Mouse (Mus musculus): ENCODE measurements around the gene Gm20388. TPM values are rescaled to one million over a fixed set of nuclear protein-coding genes. Genes with fewer than 3 reads are reported as not detected.
"Not testable (repeated sequence)": the region's sequence is repeated elsewhere in the genome, so short reads cannot be mapped to it uniquely, and the experiment has no call there.

The Gm20388 gene
- polyA plus RNA-seq, 1 experiment from 2014 or later, result 5.5 TPM

DNA sequence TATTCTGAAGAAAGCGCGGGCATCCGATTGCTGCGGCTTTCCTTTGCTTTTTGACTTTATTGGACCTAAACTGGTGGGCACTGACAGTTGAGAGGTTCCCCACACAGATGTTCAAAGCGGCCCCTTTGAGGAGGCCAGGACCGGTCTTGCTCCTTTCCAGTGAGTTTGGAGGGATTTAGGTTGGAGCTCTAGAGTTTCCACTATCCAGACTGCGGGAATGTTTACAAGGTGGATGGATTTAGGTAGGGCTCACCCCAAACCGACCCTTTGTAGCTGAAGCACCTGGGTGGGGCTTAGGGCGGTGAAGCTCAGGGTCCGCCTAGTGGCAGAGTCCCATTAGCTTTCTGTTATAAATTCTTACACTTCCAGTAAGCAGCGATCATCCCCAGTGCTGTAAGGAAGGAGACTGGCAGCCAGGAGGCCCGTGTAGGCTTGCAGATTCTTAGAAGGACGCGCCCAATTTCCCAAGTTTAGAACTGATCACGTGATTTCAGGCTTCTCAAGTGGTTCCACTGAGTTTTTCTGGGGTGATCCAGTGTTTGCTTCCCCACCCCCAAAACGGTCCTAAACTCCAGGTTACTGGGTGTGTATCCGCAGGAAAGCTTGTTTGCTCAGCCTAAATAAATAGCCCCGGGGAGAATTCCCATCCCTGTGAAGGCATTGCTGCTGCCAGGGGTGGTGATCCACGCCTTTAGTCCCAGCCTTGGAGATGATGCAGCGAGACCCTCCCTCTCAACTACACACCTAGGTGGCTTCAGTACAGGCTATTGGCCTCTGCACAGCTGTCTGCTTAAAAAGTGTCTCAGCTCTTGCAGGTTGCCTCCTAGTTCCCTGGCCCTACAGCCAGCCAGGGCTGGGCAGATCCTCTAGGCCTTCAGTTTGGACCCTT is 1680.8 kb downstream of the Gm20388 start:
- H3K4me1 ChIP-seq, result peaks cover 28% of the 10 kb centered on the region
- H3K9ac ChIP-seq, result peak overlapping the region; percentile 90
- peak; percentile 12; the same call in 1 of the 2 replicates for ATAC-seq (ENCODE audit: borderline replicate concordance, extremely low read depth, low FRiP score, low TSS enrichment)
- H3K4me2 ChIP-seq, result peak overlapping the region; percentile 84
- H3K27me3 ChIP-seq, result no peaks in the 10 kb centered on the region
- no peaks in the 10 kb centered on the region for H3K9me3 ChIP-seq
- H3K4me3 ChIP-seq, result peak overlapping the region; percentile 97
- 8% methylated on average over 20 of the region's 20 CpGs for WGBS
- peaks cover 17% of the 10 kb centered on the region for H3K36me3 ChIP-seq
- H3K27ac ChIP-seq, result 0 out of 2 replicates have a peak overlapping the region, but pooled peaks have one; percentile 61

DNA sequence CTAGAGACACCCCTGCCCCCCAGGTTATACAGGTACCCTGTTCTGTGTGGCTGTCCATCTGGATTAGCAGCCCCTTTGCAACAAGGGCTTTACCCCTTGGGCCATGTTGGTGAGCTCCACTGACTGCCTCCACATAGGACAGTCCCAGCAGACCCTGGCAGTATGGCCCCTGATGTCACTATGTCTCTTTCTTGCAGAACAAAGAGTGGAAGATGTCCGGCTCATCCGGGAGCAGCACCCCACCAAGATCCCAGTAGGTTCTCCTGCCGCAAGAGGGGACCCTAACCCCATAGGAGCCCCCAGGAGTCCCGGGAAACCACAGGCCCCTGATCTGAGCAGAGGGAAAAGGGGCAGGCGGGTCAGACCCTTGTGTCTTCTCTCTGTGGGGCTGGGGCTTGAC is 1682.7 kb downstream of the Gm20388 start:
- Histone ChIP-seq H3K9me3 (no peaks in the 10 kb centered on the region), H3K9ac (no peak overlapping the region), H3K27ac (no peak overlapping the region), H3K4me1 (peaks cover 28% of the 10 kb centered on the region), H3K4me2 (no peak overlapping the region), H3K27me3 (no peaks in the 10 kb centered on the region), H3K36me3 (peaks cover 30% of the 10 kb centered on the region), H3K4me3 (no peak overlapping the region)
- no peak for ATAC-seq (ENCODE audit: borderline replicate concordance, extremely low read depth, low FRiP score, low TSS enrichment)
- 86% methylated on average over 5 of the region's 5 CpGs for WGBS

DNA sequence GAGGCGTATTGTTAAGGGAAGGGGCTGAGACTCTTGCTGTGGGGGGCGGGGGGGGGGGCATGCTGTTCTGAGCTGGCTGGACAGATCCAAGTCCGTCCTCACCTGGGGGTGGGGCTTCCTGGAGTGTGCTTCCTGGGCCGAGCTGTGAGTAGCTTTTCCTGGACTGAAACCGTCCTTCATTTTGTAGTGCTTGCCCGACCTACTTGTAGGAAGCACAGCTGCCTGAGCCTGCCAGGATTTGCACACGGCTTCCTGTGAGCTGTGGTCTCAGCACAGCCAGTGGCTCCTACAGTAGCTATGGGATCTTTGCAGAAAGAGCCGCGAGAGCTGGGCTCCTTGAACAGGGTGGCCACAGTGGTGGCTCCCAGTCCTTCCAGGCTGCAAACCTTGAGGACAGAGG is 1683.3 kb downstream of the Gm20388 start:
- Histone ChIP-seq H3K4me3 (no peak overlapping the region), H3K9me3 (no peaks in the 10 kb centered on the region), H3K4me1 (peaks cover 28% of the 10 kb centered on the region), H3K27ac (no peak overlapping the region), H3K27me3 (no peaks in the 10 kb centered on the region), H3K9ac (no peak overlapping the region), H3K4me2 (no peak overlapping the region), H3K36me3 (peaks cover 31% of the 10 kb centered on the region)
- no peak for ATAC-seq (ENCODE audit: borderline replicate concordance, extremely low read depth, low FRiP score, low TSS enrichment)
- 57% methylated on average over 9 of the region's 9 CpGs for WGBS

DNA sequence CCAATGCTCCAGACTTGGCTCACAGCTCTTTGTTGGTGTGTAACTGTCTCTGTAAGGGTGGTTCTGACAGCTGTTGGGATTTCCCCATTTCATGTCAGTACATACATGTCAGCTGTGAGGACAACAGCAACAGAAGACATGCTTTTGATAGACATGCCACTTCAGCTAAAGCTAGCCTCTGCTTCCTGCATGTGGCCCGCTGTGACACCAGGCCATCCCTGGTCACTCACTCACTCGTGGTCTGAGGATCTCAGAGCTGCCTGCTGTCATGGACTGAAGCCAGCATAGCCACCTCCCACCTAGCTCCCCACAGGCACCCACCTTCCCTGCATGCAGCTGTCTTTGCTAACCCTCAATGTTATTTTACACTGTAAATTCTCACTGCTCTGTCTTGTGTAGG is 1686.9 kb downstream of the Gm20388 start:
- peaks cover 63% of the 10 kb centered on the region for H3K36me3 ChIP-seq
- not testable (repeated sequence) for H3K4me2 ChIP-seq; ATAC-seq (ENCODE audit: borderline replicate concordance, extremely low read depth, low FRiP score, low TSS enrichment); H3K4me1 ChIP-seq; H3K27me3 ChIP-seq; H3K9me3 ChIP-seq; H3K27ac ChIP-seq; H3K9ac ChIP-seq; H3K4me3 ChIP-seq
- 61% methylated on average over 2 of the region's 2 CpGs for WGBS

DNA sequence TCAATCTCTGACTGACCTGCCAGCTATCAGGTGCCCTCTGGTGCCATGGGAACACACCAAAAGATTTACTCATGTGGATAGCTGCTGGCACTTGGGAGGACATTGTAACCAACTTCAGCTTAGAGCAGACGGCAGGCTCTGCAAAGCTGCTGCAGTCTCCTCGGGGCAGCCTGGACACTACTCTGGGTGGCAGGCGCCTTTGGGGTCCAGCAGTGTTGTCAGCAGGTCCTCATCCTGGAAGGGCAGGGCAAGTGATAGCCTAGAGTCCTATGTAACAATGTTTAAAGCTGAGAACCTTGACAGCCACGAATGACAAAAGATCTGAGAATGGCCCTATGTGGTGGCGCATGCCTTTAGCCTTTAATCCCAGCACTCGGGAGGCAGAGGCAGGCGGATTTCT is 1687.5 kb downstream of the Gm20388 start:
- 93% methylated on average over 7 of the region's 7 CpGs for WGBS
- H3K4me2 ChIP-seq, result no peak overlapping the region
- H3K27ac ChIP-seq, result no peak overlapping the region
- 0 out of 2 replicates have a peak, but pooled peaks cover 2% of the 10 kb centered on the region for H3K4me1 ChIP-seq
- H3K9ac ChIP-seq, result no peak overlapping the region
- no peak overlapping the region for H3K4me3 ChIP-seq
- H3K36me3 ChIP-seq, result peaks cover 66% of the 10 kb centered on the region
- ATAC-seq (ENCODE audit: borderline replicate concordance, extremely low read depth, low FRiP score, low TSS enrichment), result no peak
- H3K27me3 ChIP-seq, result no peaks in the 10 kb centered on the region
- no peaks in the 10 kb centered on the region for H3K9me3 ChIP-seq

DNA sequence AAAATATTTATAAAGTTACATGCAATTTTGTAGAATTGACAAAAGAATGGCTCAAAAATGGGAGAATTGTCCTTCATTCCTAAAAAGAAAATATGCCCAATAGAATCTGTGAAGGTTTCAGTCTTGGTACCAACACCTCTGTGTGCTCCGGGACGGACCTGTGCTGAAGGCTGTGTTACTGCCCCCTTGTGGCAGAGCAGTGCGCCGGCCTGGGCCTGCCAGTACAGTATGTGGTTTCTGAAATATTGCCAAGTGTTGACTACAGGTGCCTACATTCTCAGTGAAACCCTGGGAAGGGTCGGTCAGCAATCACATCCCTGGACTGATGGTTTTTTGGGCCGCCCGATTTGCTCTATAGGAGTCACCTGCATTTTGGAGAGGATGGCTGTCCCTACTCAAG is 1688.3 kb downstream of the Gm20388 start:
- 28% methylated on average over 7 of the region's 7 CpGs for WGBS
- no peak overlapping the region for H3K4me2 ChIP-seq
- H3K4me1 ChIP-seq, result no peaks in the 10 kb centered on the region
- H3K9me3 ChIP-seq, result no peaks in the 10 kb centered on the region
- no peaks in the 10 kb centered on the region for H3K27me3 ChIP-seq
- H3K36me3 ChIP-seq, result peaks cover 70% of the 10 kb centered on the region
- no peak overlapping the region for H3K4me3 ChIP-seq
- no peak for ATAC-seq (ENCODE audit: borderline replicate concordance, extremely low read depth, low FRiP score, low TSS enrichment)
- H3K9ac ChIP-seq, result no peak overlapping the region
- H3K27ac ChIP-seq, result no peak overlapping the region

DNA sequence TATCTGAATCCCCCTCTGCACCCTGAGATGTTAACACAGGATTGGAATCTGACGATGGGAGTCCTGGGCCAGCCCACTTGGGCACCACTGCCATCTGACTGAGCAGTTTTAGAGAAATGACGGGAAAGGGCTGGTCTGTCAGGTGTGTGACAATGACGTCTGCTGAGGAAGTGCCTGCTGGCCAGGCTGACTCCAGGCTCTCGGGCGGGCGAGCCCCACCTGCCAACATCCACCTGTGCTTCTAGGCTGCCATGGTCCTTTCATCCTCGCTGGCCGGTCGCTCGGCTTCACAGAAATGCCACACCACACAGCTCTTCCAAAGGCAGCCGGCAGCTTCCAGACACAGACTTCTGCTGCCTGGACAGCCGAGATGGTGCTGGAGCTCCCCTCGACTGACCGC is 1689.2 kb downstream of the Gm20388 start:
- no peak overlapping the region for H3K4me3 ChIP-seq
- H3K36me3 ChIP-seq, result peaks cover 71% of the 10 kb centered on the region
- no peak overlapping the region for H3K27ac ChIP-seq
- no peak for ATAC-seq (ENCODE audit: borderline replicate concordance, extremely low read depth, low FRiP score, low TSS enrichment)
- no peak overlapping the region for H3K4me2 ChIP-seq
- no peak overlapping the region for H3K9ac ChIP-seq
- H3K27me3 ChIP-seq, result no peaks in the 10 kb centered on the region
- H3K4me1 ChIP-seq, result no peaks in the 10 kb centered on the region
- whole genome bisulfite sequencing, result 82% methylated on average over 14 of the region's 14 CpGs
- H3K9me3 ChIP-seq, result no peaks in the 10 kb centered on the region

DNA sequence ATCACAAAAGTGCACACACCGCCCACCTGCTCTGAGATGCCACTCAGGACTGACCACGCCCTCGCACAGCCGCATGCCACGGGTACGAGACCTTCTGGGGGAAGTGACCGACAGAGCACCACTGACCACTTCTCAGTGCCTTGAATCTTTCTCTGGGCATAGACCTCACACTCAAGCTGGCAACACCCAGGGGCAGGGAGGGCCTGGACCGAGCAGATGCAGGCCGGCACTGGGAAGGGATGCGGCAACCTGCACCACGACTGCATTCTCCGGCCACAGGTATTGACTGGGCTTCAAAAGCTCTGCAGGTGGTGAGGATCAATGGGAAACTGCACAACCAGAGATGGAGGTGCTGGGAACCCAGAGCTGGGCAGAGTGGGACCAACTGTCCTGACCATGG is 1691.8 kb downstream of the Gm20388 start:
- Histone ChIP-seq H3K27ac (no peak overlapping the region), H3K9me3 (no peaks in the 10 kb centered on the region), H3K9ac (no peak overlapping the region), H3K27me3 (no peaks in the 10 kb centered on the region), H3K4me1 (no peaks in the 10 kb centered on the region), H3K4me3 (no peak overlapping the region), H3K36me3 (peaks cover 78% of the 10 kb centered on the region), H3K4me2 (no peak overlapping the region)
- 94% methylated on average over 12 of the region's 12 CpGs for WGBS
- no peak for ATAC-seq (ENCODE audit: borderline replicate concordance, extremely low read depth, low FRiP score, low TSS enrichment)

DNA sequence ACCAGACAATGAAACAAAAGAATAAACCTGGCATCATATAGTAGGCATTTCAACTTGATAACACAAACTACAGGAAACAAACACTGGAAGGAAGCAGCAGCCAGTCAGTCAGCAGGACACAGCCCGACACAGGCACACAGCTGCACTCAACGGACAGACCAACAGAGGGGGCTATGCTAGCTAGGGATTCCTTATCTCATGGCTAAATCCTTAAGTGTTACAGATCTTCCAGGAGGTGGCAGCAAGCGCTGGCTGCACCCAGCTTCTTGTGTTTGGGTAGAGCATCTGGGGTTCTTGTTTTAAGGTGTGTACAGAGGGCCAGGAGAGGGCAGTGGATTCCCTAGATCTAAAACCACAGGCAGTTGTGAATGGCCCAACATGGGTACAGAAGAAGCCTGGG is 1692.2 kb downstream of the Gm20388 start:
- Histone ChIP-seq H3K36me3 (peaks cover 79% of the 10 kb centered on the region), H3K27ac (no peak overlapping the region), H3K4me1 (no peaks in the 10 kb centered on the region), H3K4me3 (no peak overlapping the region), H3K9ac (no peak overlapping the region), H3K27me3 (no peaks in the 10 kb centered on the region), H3K9me3 (no peaks in the 10 kb centered on the region), H3K4me2 (no peak overlapping the region)
- WGBS, result 20% methylated on average over 3 of the region's 3 CpGs
- no peak for ATAC-seq (ENCODE audit: borderline replicate concordance, extremely low read depth, low FRiP score, low TSS enrichment)

DNA sequence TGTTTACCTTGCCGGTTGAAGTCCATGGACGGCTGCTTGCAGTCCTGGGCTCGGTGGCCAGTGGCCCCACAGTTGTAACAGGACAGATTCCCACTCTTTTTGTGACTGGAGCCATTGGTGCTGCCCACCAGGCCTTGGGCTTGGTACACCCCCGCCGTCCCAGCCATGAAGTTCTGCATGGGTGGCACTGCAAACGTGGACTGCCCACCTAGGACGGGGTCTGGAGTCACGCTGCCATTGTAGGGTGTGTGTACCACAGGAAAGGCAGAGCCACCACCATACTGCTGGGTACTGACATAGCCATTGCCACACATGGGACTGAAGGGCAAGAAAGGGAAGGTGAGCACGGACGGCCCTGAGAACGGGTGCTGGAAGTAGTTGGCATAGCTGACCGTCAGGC is 1693.2 kb downstream of the Gm20388 start:
- Histone ChIP-seq H3K4me1 (no peaks in the 10 kb centered on the region), H3K4me2 (no peak overlapping the region), H3K9me3 (no peaks in the 10 kb centered on the region), H3K9ac (no peak overlapping the region), H3K27me3 (no peaks in the 10 kb centered on the region), H3K4me3 (no peak overlapping the region), H3K36me3 (peaks cover 84% of the 10 kb centered on the region), H3K27ac (no peak overlapping the region)
- ATAC-seq (ENCODE audit: borderline replicate concordance, extremely low read depth, low FRiP score, low TSS enrichment), result no peak
- 90% methylated on average over 12 of the region's 12 CpGs for WGBS

DNA sequence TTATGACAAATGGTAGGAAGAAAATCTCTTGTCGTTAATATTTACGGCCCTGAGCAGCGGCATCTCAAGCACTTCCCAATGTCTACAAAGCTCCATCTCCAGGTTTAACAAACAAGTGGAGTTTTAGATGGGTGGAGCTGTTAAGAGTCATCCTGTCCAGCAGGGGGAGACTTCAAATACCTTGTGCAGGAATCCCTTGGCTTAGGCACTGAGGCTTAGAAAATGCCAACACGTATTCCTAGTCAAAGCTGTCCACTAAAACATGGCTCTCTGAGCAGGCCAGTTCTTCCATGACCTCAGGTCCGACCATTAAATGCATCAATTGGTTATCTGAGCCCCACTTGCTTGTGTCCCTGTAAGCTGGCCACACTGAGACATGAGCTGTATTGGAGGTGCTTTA is 1697.0 kb downstream of the Gm20388 start:
- no peaks in the 10 kb centered on the region for H3K4me1 ChIP-seq
- no peaks in the 10 kb centered on the region for H3K9me3 ChIP-seq
- H3K4me2 ChIP-seq, result no peak overlapping the region
- H3K9ac ChIP-seq, result no peak overlapping the region
- peaks cover 67% of the 10 kb centered on the region for H3K36me3 ChIP-seq
- no peaks in the 10 kb centered on the region for H3K27me3 ChIP-seq
- H3K4me3 ChIP-seq, result no peak overlapping the region
- ATAC-seq (ENCODE audit: borderline replicate concordance, extremely low read depth, low FRiP score, low TSS enrichment), result no peak
- H3K27ac ChIP-seq, result no peak overlapping the region
- WGBS, result 85% methylated on average over 5 of the region's 5 CpGs

DNA sequence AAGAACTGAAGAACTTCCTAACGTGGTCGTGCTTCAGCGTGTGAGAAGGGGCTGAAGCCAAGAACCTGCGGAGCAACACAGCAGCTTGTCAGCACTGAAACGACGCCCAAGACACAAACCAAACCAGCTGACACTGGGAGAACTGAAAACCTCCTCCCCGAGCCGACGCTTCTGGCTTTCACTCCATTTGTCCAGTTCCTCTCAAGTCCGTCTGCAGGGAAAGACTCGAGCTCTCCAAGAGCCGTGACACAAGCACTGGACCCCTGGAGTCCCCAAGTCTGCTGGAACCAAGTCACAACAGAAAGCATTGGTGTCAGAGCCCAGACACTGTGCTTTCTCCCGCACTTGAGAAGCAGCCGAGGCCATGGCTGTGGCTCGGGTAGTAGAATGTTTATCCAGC is 1698.6 kb downstream of the Gm20388 start:
- H3K9me3 ChIP-seq, result no peaks in the 10 kb centered on the region
- no peaks in the 10 kb centered on the region for H3K4me1 ChIP-seq
- H3K27me3 ChIP-seq, result no peaks in the 10 kb centered on the region
- no peak overlapping the region for H3K4me3 ChIP-seq
- no peak overlapping the region for H3K4me2 ChIP-seq
- H3K9ac ChIP-seq, result no peak overlapping the region
- ATAC-seq (ENCODE audit: borderline replicate concordance, extremely low read depth, low FRiP score, low TSS enrichment), result no peak
- WGBS, result 80% methylated on average over 15 of the region's 15 CpGs
- peaks cover 58% of the 10 kb centered on the region for H3K36me3 ChIP-seq
- H3K27ac ChIP-seq, result no peak overlapping the region

Data from lung, embryonic 15.5 days (tissue).